In the genomic region with DNA sequence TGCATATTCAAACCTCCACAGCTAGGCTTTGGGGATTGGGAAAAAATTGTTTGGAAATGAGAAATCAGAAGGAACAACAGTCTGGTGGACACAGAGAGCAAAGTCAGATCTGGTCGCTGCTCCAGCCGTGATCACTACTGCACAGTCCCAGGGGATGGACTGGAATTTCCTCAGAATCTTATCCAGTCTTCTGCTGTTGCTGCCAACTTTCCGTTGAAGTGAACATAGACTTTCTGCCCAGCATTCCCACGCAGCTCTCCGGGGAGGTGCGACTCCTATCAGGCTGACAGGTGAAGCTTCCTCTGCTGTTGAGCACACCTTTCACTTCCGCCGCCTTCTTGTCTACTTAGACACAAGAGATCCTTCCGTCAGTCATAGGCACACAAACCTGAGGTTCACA, we compare ENCODE assay signal across 15 mouse cellular contexts.
DNase-seq lines count a peak whose midpoint lies in the region; ATAC-seq lines count a peak whose summit lies in the region.
"Had no signal": no experiment of that assay in that cellular context is flagged by ENCODE, and none has a peak within 500 bp of the region (broad histone marks: within the 10 kb centered on the region; RNA-seq: fewer than 3 reads in every experiment).

No protein-coding gene starts in this region.

- DNase-seq in gastrocnemius, adult 18-20 months (ENCODE audit: low spot score): peak; percentile 57
- DNase-seq in gastrocnemius, adult 8-10 months (ENCODE audit: low spot score in 2 of 2): no peak
- DNase-seq in kidney, postnatal 36 days: peak; percentile 24 to 44
- no peak for DNase-seq in kidney, adult 8-10 months
- peak; percentile 74 for DNase-seq in heart, adult 8-10 months (ENCODE audit: low spot score)
- DNase-seq in heart, postnatal 14 days: peak; percentile 31 to 55
- DNase-seq in thymus, postnatal 25 days: no peak
- DNase-seq: adrenal gland, postnatal 25 days; liver; lung, adult 2 months; right cerebral cortex, adult 18-20 months had no signal

- H3K27me3 ChIP-seq in midbrain, embryonic 16.5 days (ENCODE audit: control insufficient read depth, insufficient read depth, low read depth, low read length): no peaks in the 10 kb centered on the region
- H3K27me3 ChIP-seq: embryonic facial prominence, embryonic 12.5 days; megakaryocyte, embryonic 14.5 days had no signal

- ATAC-seq in midbrain, embryonic 16.5 days: no peak
- ATAC-seq: intestine, postnatal 0 days had no signal

- no peaks in the 10 kb centered on the region for H3K4me1 ChIP-seq in midbrain, embryonic 16.5 days (ENCODE audit: control insufficient read depth, insufficient read depth, low read length)
- H3K4me1 ChIP-seq: embryonic facial prominence, embryonic 12.5 days had no signal

- no peak overlapping the region for H3K4me2 ChIP-seq in midbrain, embryonic 16.5 days (ENCODE audit: low read length)
- H3K4me2 ChIP-seq: embryonic facial prominence, embryonic 12.5 days had no signal

- H3K9me3 ChIP-seq in midbrain, embryonic 16.5 days (replicated peaks; ENCODE audit: control insufficient read depth, low read length, poor library complexity, severe bottlenecking): 0 out of 2 replicates have a peak, but pooled peaks cover 3% of the 10 kb centered on the region

- no peak overlapping the region for H3K27ac ChIP-seq in midbrain, embryonic 16.5 days (ENCODE audit: low read length)
- H3K27ac ChIP-seq: embryonic facial prominence, embryonic 12.5 days had no signal

- no peak overlapping the region for H3K9ac ChIP-seq in midbrain, embryonic 16.5 days (ENCODE audit: low read depth, low read length)
- H3K9ac ChIP-seq: embryonic facial prominence, embryonic 12.5 days had no signal

- no peak overlapping the region for H3K4me3 ChIP-seq in midbrain, embryonic 16.5 days (ENCODE audit: low read depth, low read length)
- H3K4me3 ChIP-seq: embryonic facial prominence, embryonic 12.5 days; megakaryocyte, embryonic 14.5 days had no signal

- intact Hi-C loops in heart, postnatal 14 days (cut with DNase I): no loop called here

- H3K36me3 ChIP-seq in midbrain, embryonic 16.5 days (ENCODE audit: control insufficient read depth, insufficient read depth, low read length): no peaks in the 10 kb centered on the region
- H3K36me3 ChIP-seq: embryonic facial prominence, embryonic 12.5 days had no signal

- 92% methylated on average over 9 of the region's 9 CpGs for WGBS in midbrain, embryonic 16.5 days

Comparison
In these comparisons a context has a peak if more than half of its experiments do, and no peak if none do; other contexts are left out.
1. DNase-seq: peak in gastrocnemius, adult 18-20 months (single experiment), kidney, postnatal 36 days (2 of 2), heart, adult 8-10 months (single experiment) and heart, postnatal 14 days (2 of 2); none in gastrocnemius, adult 8-10 months (0 of 2), kidney, adult 8-10 months (0 of 2) and thymus, postnatal 25 days (single experiment).